Mouse (Mus musculus): ENCODE data around the gene Olfr1445. TPM values are rescaled to one million over a fixed set of nuclear protein-coding genes. Genes with fewer than 3 reads are reported as not detected.

Olfr1445 gene
- polyA plus RNA-seq, 1 experiment from 2014 or later, result not detected

Other genes with a start within 250 kb of the Olfr1445 start
- not detected in 2 replicates for gene Olfr1442, start 213.4 kb upstream of the Olfr1445 start, polyA plus RNA-seq (2014; fragmentation: Nextera tagmentation; extraction: Ambion mirVana)
- gene Olfr1443, start 205.7 kb upstream of the Olfr1445 start, polyA plus RNA-seq (2014; fragmentation: Nextera tagmentation; extraction: Ambion mirVana), result not detected in 2 replicates
- gene Keg1, start 188.1 kb upstream of the Olfr1445 start, polyA plus RNA-seq (2014; fragmentation: Nextera tagmentation; extraction: Ambion mirVana), result 0.32 and 0.43 TPM in 2 replicates
- 0.77 TPM in 1 of 2 replicates, not detected in the other for gene Cntf, start 118.2 kb upstream of the Olfr1445 start, polyA plus RNA-seq (2014; fragmentation: Nextera tagmentation; extraction: Ambion mirVana)
- gene Zfp91, start 87.7 kb upstream of the Olfr1445 start, polyA plus RNA-seq (2014; fragmentation: Nextera tagmentation; extraction: Ambion mirVana), result 9.1 and 10.4 TPM in 2 replicates
- 2.3 TPM in 2 replicates for gene Lpxn, start 87.7 kb upstream of the Olfr1445 start, polyA plus RNA-seq (2014; fragmentation: Nextera tagmentation; extraction: Ambion mirVana)
- not detected in 2 replicates for gene Gm5244, start 37.2 kb upstream of the Olfr1445 start, polyA plus RNA-seq (2014; fragmentation: Nextera tagmentation; extraction: Ambion mirVana)
- not detected in 2 replicates for gene Olfr1444, start 26.6 kb upstream of the Olfr1445 start, polyA plus RNA-seq (2014; fragmentation: Nextera tagmentation; extraction: Ambion mirVana)
- not detected in 2 replicates for gene Olfr1446, start 9.7 kb downstream of the Olfr1445 start, polyA plus RNA-seq (2014; fragmentation: Nextera tagmentation; extraction: Ambion mirVana)
- not detected in 2 replicates for gene Olfr1447, start 19.9 kb downstream of the Olfr1445 start, polyA plus RNA-seq (2014; fragmentation: Nextera tagmentation; extraction: Ambion mirVana)
- not detected in 2 replicates for gene Olfr1448, start 40.6 kb downstream of the Olfr1445 start, polyA plus RNA-seq (2014; fragmentation: Nextera tagmentation; extraction: Ambion mirVana)
- gene Olfr1449, start 47.0 kb downstream of the Olfr1445 start, polyA plus RNA-seq (2014; fragmentation: Nextera tagmentation; extraction: Ambion mirVana), result not detected in 2 replicates
- gene Olfr1450, start 66.4 kb downstream of the Olfr1445 start, polyA plus RNA-seq (2014; fragmentation: Nextera tagmentation; extraction: Ambion mirVana), result not detected in 2 replicates
- gene Olfr1451, start 111.2 kb downstream of the Olfr1445 start, polyA plus RNA-seq (2014; fragmentation: Nextera tagmentation; extraction: Ambion mirVana), result not detected in 2 replicates
- not detected in 2 replicates for gene Olfr1453, start 144.5 kb downstream of the Olfr1445 start, polyA plus RNA-seq (2014; fragmentation: Nextera tagmentation; extraction: Ambion mirVana)
- not detected in 2 replicates for gene Olfr1454, start 176.8 kb downstream of the Olfr1445 start, polyA plus RNA-seq (2014; fragmentation: Nextera tagmentation; extraction: Ambion mirVana)
- gene Olfr1457, start 214.0 kb downstream of the Olfr1445 start, polyA plus RNA-seq (2014; fragmentation: Nextera tagmentation; extraction: Ambion mirVana), result not detected in 2 replicates
- not detected in 2 replicates for gene Olfr1458, start 222.9 kb downstream of the Olfr1445 start, polyA plus RNA-seq (2014; fragmentation: Nextera tagmentation; extraction: Ambion mirVana)